ENCODE assay signal across 8 mouse cellular contexts in the genomic region with DNA sequence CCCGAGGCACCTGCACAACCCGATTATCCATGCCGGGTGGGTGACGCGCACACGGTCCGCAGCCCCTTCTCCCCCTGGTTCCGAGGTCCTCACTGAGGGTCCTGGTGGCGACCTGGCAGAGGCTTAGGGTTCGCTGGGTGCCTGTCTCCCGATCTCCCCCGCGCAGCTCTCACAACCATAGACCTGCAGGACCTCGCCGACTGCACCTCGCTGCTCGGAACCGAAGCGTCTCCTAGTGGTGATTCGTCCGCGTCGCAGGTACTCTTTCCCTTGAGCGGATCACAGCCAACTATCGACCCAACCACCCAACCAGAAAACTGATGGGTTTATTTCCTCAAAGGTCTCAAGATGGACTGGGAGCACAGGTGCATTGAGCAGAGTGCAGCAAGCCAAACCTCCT. TPM values are rescaled to one million over a fixed set of nuclear protein-coding genes. Genes with fewer than 3 reads are reported as not detected.
A peak's percentile ranks its signal among the peaks of the same experiment; 100 is the strongest.
DNase-seq lines count a peak whose midpoint lies in the region; ATAC-seq and TF ChIP-seq lines count a peak whose summit lies in the region.

No protein-coding gene starts in this region.

- TF ChIP-seq POLR2A in cortical plate, adult 2 months (IDR thresholded peaks at IDR 0.05; ENCODE audit: extremely low read depth, insufficient read depth, low read length) = no peak

- TF ChIP-seq CTCF in cortical plate, adult 2 months (IDR thresholded peaks at IDR 0.05; ENCODE audit: extremely low read depth, insufficient read depth, low read length) = peak; percentile 55

- H3K27ac ChIP-seq in cortical plate, adult 2 months (ENCODE audit: insufficient read depth, low read length) = no peak overlapping the region
- H3K27ac ChIP-seq in lung, embryonic 15.5 days = no peak overlapping the region
- H3K27ac ChIP-seq in neural tube, embryonic 15.5 days (replicated peaks) = no peak overlapping the region

- peak overlapping the region; percentile 39; the same call in 1 of the 2 replicates for H3K9ac ChIP-seq in lung, embryonic 15.5 days
- peak overlapping the region; percentile 29; the same call in 1 of the 2 replicates for H3K9ac ChIP-seq in neural tube, embryonic 15.5 days (replicated peaks)

- under 1% methylated on average over 25 of the region's 25 CpGs for WGBS in lung, embryonic 15.5 days
- WGBS in neural tube, embryonic 15.5 days = 1% methylated on average over 25 of the region's 25 CpGs

- H3K27me3 ChIP-seq in lung, embryonic 15.5 days = peaks cover 95% of the 10 kb centered on the region
- H3K27me3 ChIP-seq in neural tube, embryonic 15.5 days (replicated peaks) = peaks cover 89% of the 10 kb centered on the region

- H3K9me3 ChIP-seq in lung, embryonic 15.5 days = no peaks in the 10 kb centered on the region
- H3K9me3 ChIP-seq in neural tube, embryonic 15.5 days (replicated peaks) = no peaks in the 10 kb centered on the region

- H3K4me3 ChIP-seq in cortical plate, adult 2 months (ENCODE audit: insufficient read depth, low read length) = peak overlapping the region; percentile 31; the same call in 1 of the 2 replicates
- peak overlapping the region; percentile 40 for H3K4me3 ChIP-seq in lung, embryonic 15.5 days
- peak overlapping the region; percentile 42 for H3K4me3 ChIP-seq in neural tube, embryonic 15.5 days (replicated peaks)

- peak overlapping the region; percentile 80 for H3K4me2 ChIP-seq in lung, embryonic 15.5 days
- H3K4me2 ChIP-seq in neural tube, embryonic 15.5 days = peak overlapping the region; percentile 68

- H3K36me3 ChIP-seq in lung, embryonic 15.5 days = no peaks in the 10 kb centered on the region
- H3K36me3 ChIP-seq in neural tube, embryonic 15.5 days = no peaks in the 10 kb centered on the region

- peak; percentile 66 to 67 for DNase-seq in B cell, adult 2 months
- DNase-seq in T-cell, adult 2 months (ENCODE audit: low spot score) = peak; percentile 63
- DNase-seq in heart, postnatal 10 days = peak; percentile 34 to 60
- DNase-seq in kidney, postnatal 36 days = peak; percentile 64 to 83
- peak; percentile 73 for DNase-seq in thymus, postnatal 14 days

- intact Hi-C loops in heart, postnatal 10 days (cut with DNase I) = no loop called here

- no peaks in the 10 kb centered on the region for H3K4me1 ChIP-seq in cortical plate, adult 2 months (ENCODE audit: control insufficient read depth, insufficient read depth, low read length)
- peaks cover 37% of the 10 kb centered on the region for H3K4me1 ChIP-seq in lung, embryonic 15.5 days
- H3K4me1 ChIP-seq in neural tube, embryonic 15.5 days = peaks cover 32% of the 10 kb centered on the region

- ATAC-seq in lung, embryonic 15.5 days (ENCODE audit: borderline replicate concordance, extremely low read depth, low FRiP score, low TSS enrichment) = peak; percentile 53; the same call in 1 of the 2 replicates
- peak; percentile 45 for ATAC-seq in neural tube, embryonic 15.5 days (ENCODE audit: low FRiP score)

RNA-seq across cellular contexts. Expression of a gene that starts 0.5 kb away (rescaled TPM):
- 0.10 and 0.13 TPM in 2 replicates for polyA plus RNA-seq in cortical plate, adult 2 months (2012; rRNA removed)
- not detected for total RNA-seq in heart, postnatal 10 days (2021)
- polyA plus RNA-seq in lung, embryonic 15.5 days (2015; fragmentation: Nextera tagmentation; extraction: Ambion mirVana) = 6.3 and 6.9 TPM in 2 replicates
- 0.08 and 0.11 TPM in 2 replicates for polyA plus RNA-seq in neural tube, embryonic 15.5 days (2015; fragmentation: Nextera tagmentation; extraction: Ambion mirVana)

RNA-seq across cellular contexts. Expression of a gene that starts 6.6 kb away (rescaled TPM):
- polyA plus RNA-seq in cortical plate, adult 2 months (2012; rRNA removed) = 1.8 and 2.7 TPM in 2 replicates
- total RNA-seq in heart, postnatal 10 days (2021) = under 1 TPM; 0.14 to 0.37 TPM
- polyA plus RNA-seq in lung, embryonic 15.5 days (2015; fragmentation: Nextera tagmentation; extraction: Ambion mirVana) = 12.3 and 13.5 TPM in 2 replicates
- 0.13 and 0.37 TPM in 2 replicates for polyA plus RNA-seq in neural tube, embryonic 15.5 days (2015; fragmentation: Nextera tagmentation; extraction: Ambion mirVana)

RNA-seq across cellular contexts. Expression of a gene that starts 40.7 kb away (rescaled TPM):
- 0.08 TPM in 1 of 2 replicates, not detected in the other for polyA plus RNA-seq in cortical plate, adult 2 months (2012; rRNA removed)
- total RNA-seq in heart, postnatal 10 days (2021) = under 1 TPM in 1 of 2 experiments, not detected in 1; 0.17 TPM
- 2.1 and 2.8 TPM in 2 replicates for polyA plus RNA-seq in lung, embryonic 15.5 days (2015; fragmentation: Nextera tagmentation; extraction: Ambion mirVana)
- polyA plus RNA-seq in neural tube, embryonic 15.5 days (2015; fragmentation: Nextera tagmentation; extraction: Ambion mirVana) = not detected in 2 replicates

RNA-seq across cellular contexts. Expression of a gene that starts 52.0 kb away (rescaled TPM):
- polyA plus RNA-seq in cortical plate, adult 2 months (2012; rRNA removed) = 10.4 and 10.7 TPM in 2 replicates
- total RNA-seq in heart, postnatal 10 days (2021) = 10 to 100 TPM; 49.0 to 59.0 TPM
- polyA plus RNA-seq in lung, embryonic 15.5 days (2015; fragmentation: Nextera tagmentation; extraction: Ambion mirVana) = 175 TPM in 2 replicates
- polyA plus RNA-seq in neural tube, embryonic 15.5 days (2015; fragmentation: Nextera tagmentation; extraction: Ambion mirVana) = 59.3 and 62.5 TPM in 2 replicates
